Mouse (Mus musculus) ovary, postnatal 36 days (tissue): Measurements from ENCODE around the gene Comt.

Source experiments
- DNase-seq: peaks from one replicate; pipeline ENCODE4 v3.0.0; 2022; ENCODE audit warnings: low spot score, mixed read lengths

The Comt gene

DNA sequence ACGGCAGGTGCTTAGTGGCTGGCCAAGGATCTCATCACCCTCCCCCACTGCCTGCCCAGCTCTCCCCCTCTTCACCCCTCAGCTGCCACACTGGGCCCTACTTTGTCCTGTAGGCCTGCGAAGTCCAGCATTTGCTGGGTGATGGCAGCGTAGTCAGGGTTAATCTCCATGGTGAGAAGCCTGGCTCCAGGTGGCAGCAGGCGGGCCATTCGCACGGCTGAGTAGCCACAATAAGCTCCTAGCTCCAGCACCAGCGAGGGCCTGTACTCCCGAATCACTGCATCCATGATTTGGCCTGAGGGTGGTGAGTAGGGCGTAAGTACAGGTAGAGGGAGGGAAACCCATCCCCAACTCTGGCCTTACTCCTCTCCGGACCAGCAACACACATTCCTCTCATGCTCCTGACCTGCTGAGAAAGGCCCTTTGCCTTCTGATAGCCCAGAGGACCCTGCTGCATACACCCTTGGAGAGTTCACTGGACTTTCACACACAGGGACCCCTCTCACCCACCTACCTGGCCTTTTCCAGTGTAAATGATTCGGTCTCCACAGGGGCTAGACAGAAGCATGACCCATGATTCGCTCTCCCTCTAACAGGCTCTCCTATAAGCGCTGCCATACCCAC is 15.5 kb downstream of the Comt start:
- DNase-seq, result no peak

- DNase-seq, result no peak
Observed at GRCm38 (mm10) chr16:18410418-18410817, 16.2 kb downstream of the Comt start.

DNA sequence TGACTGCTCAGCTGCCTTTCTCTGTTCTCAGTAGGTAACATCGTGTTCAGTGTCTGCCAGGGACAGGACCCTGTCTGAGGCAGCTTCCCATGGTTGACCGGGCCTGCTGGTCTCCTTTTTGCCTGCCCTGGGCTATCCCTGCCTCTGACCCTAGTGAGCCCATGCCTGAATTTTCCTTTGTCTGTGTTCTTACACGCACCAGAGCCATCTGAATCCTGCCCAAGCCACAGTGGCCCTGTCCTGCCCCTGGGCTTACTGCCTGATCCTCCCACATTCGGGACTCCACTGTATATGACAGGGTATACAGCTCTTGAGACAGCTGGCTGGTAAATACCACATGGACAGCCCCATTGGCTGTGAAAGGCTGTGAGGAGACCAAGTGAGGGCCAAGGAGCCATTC is 16.9 kb downstream of the Comt start:
- no peak for DNase-seq

GRCm38 (mm10) chr16:18407912-18408311 is 18.7 kb downstream of the Comt start:
- DNase-seq, result no peak

DNA sequence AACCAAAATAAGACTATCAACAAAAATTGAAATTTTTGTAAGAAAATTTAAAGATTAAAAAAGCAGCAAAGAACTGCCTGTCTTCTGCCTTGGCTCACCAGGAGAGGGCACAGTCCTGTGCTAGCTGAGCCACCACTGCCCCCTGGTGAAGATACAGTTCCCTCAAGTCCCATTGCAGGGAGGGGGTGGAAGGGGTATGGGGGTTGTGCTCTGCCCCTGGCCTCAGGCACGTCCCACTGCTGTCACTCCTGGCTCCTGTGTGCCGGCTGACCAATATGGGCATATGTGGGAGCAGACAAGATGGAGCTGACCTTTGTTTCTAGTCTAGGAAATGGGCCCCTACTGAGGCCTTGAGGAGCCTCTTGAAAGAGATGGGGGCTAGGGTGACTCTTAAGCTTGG is 20.4 kb downstream of the Comt start:
- peak; percentile 53 for DNase-seq

- no peak for DNase-seq
Observed at GRCm38 (mm10) chr16:18405876-18406275, 20.8 kb downstream of the Comt start.

- no peak for DNase-seq
Observed at GRCm38 (mm10) chr16:18405091-18405854, 21.4 kb downstream of the Comt start.

GRCm38 (mm10) chr16:18403285-18403684 is 23.4 kb downstream of the Comt start:
- DNase-seq, result no peak

DNA sequence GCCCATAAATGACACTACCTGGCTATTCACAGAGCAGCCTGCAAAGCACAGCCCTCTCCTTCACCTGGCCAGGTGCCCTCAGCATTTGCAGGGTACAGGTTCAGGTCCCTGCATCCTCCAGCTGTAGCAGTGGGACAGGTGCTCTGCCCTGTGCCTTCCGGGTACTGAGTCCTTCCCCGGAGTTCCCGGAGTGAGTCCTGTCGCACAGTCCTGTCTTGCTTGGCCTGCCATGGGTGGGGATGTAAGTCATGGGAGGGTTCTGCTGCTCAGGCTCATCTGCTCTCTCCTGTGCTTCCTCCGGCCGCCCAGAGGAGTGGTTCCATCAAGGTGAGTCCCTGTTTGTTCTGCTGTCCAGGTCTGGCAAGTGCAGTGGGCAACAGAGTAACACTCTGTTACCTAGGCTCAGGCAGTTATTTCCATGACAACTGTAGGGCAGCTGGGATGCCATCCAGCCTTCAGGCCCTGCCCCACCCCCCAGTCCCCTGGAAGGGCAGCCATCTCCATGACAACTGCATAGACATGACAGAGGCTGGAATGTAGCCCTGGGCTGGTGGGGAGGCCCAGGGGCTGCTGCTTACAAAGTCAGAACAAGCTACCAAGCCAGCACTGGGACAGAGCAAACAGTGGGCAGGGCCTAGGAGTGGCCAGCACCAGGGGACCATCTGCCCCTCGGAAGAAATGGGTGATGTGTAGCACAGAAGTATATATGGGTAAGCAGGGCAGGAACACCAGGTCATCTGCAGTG is 26.0 kb downstream of the Comt start:
- peak; percentile 47 for DNase-seq

DNA sequence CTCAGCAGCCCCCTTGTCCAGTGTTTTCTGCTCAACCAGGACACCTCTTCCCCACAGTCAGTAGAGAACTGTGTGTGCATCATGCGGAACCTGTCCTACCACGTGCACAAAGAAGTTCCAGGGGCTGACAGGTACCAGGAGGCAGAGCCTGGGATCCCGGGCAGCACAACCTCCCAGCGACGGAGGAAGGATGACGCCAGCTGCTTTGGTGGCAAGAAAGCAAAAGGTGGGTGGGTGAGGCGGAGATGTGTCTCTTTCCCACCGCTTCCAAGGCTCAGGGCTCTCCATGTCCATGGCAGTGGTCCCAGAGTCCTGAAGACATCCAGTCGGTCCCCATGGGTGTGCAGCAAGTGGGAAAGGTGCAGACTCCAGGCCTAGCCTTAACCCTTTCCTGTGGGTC is 26.6 kb downstream of the Comt start:
- no peak for DNase-seq

- no peak for DNase-seq
Observed at GRCm38 (mm10) chr16:18396791-18397621, 29.6 kb downstream of the Comt start.

DNA sequence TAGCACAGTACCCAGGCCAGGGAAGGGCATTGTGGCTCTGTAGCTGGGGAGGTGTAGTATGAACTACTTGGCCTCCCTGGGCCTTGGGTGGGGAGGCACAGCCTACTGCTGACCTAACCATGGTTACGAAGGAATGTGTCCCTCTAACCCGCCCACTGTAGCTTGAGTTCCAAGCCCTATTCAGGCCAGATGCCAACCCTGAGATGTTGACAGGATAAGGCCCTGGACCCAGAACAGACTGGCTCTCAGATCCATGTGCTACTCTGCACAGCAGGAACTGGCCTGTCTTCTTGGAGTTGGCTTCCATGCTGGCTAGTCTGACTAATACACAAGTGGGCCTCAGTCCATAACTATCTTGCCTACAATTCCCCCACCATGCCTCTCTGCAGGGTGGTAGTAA is 30.5 kb downstream of the Comt start:
- no peak for DNase-seq

- DNase-seq, result no peak
Observed at GRCm38 (mm10) chr16:18395620-18396036, 31.0 kb downstream of the Comt start.

GRCm38 (mm10) chr16:18394777-18395619 is 31.7 kb downstream of the Comt start:
- no peak for DNase-seq

DNA sequence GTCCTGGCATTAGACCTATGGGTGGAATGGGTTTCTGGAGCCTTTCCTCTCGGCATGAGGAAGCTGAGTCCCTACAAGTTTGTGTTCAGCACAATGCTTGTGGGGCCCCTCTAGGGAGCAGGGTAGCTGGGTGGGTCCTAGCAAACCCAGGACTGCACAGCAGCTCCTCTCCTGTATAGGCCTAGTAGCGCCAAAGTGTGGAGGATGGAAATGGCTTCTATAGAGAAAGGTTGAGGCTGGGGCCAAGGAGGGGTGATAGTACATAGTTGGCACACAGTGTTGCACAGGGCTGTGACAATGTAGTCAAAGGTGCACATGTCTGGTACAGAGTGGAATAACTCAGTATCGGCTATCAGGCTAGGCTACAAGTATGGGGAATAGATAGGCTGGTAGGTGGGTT is 32.6 kb downstream of the Comt start:
- no peak for DNase-seq

GRCm38 (mm10) chr16:18393595-18393994 is 33.1 kb downstream of the Comt start:
- peak; percentile 2 for DNase-seq

- DNase-seq, result peak; percentile 91
Observed at GRCm38 (mm10) chr16:18392469-18393426, 33.9 kb downstream of the Comt start.

GRCm38 (mm10) chr16:18391728-18392127 is 34.9 kb downstream of the Comt start:
- peak; percentile 3 for DNase-seq

- DNase-seq, result peak; percentile 2
Observed at GRCm38 (mm10) chr16:18391127-18391526, 35.5 kb downstream of the Comt start.

GRCm38 (mm10) chr16:18390399-18390798 is 36.3 kb downstream of the Comt start:
- no peak for DNase-seq
